Mouse (Mus musculus) liver, embryonic 14.5 days (tissue): Measurements from ENCODE around the gene Racgap1. TPM values are rescaled to one million over a fixed set of nuclear protein-coding genes. Genes with fewer than 3 reads are reported as not detected.

ENCODE experiments used
- ATAC-seq: fragments of 200-750 bp; cut with Nextera tagmentation; 2 replicates; pipeline ENCODE4 v1.8.0; 2017; ENCODE audit warnings: moderate number of reproducible peaks, mild to moderate bottlenecking, moderate library complexity; ENCODE audit not compliant: insufficient read depth
- DNase-seq, 3 experiments: peaks; one replicate each; pipeline ENCODE4 v3.0.0-alpha.2; 2012 to 2013; ENCODE audit warnings: low read depth in 3 of 3, low spot score in 3 of 3
- H3K27ac ChIP-seq: fragments of 300-500 bp; sonication (generic); 2 replicates; pipeline ENCODE4 v1.5.1; 2014; ENCODE audit warnings: moderate library complexity, mild to moderate bottlenecking, control low read depth, inconsistent platforms
- H3K27me3 ChIP-seq: fragments of 300-500 bp; sonication (generic); 2 replicates; pipeline ENCODE4 v1.6.1; 2014; ENCODE audit warnings: mild to moderate bottlenecking, low read length, moderate library complexity; ENCODE audit not compliant: control insufficient read depth, insufficient read depth
- H3K36me3 ChIP-seq: fragments of 300-500 bp; sonication (generic); replicated peaks from 2 replicates; pipeline ENCODE4 v1.6.1; 2014; ENCODE audit warnings: low read depth; ENCODE audit not compliant: control insufficient read depth, insufficient read depth
- H3K4me1 ChIP-seq, 2 experiments: fragments of 200-500 bp in 1 of 2; fragments of 300-500 bp in 1 of 2; sonication (generic) in 1 of 2; replicated peaks; 2 replicates each; pipeline ENCODE4 v1.6.1; 2012 to 2014; ENCODE audit warnings: antibody characterized with exemption in 1 of 2, inconsistent platforms in 1 of 2, low read length in 1 of 2; ENCODE audit not compliant: control insufficient read depth in 2 of 2, insufficient read depth in 2 of 2
- H3K4me2 ChIP-seq: fragments of 300-500 bp; sonication (generic); 2 replicates; pipeline ENCODE4 v1.6.1; 2014; ENCODE audit warnings: low read depth, mild to moderate bottlenecking, control low read depth, moderate library complexity
- H3K4me3 ChIP-seq, 2 experiments: fragments of 200-500 bp in 1 of 2; fragments of 300-500 bp in 1 of 2; sonication (generic) in 1 of 2; 2 replicates each; pipeline ENCODE4 v1.5.1; 2012 to 2014; ENCODE audit warnings: low read depth in 2 of 2, low read length in 2 of 2, mild to moderate bottlenecking in 2 of 2, control low read depth in 1 of 2, inconsistent platforms in 1 of 2, moderate library complexity in 1 of 2; ENCODE audit not compliant: insufficient read depth in 1 of 2
- H3K9ac ChIP-seq: fragments of 300-500 bp; sonication (generic); replicated peaks from 2 replicates; pipeline ENCODE4 v1.6.1; 2014; ENCODE audit warnings: mild to moderate bottlenecking, control low read depth, moderate library complexity
- H3K9me3 ChIP-seq: fragments of 300-500 bp; sonication (generic); 2 replicates; pipeline ENCODE4 v1.6.1; 2016; ENCODE audit warnings: low read length, mixed read lengths; ENCODE audit not compliant: control insufficient read depth
- CTCF ChIP-seq: IDR thresholded peaks from 2 replicates; pipeline ENCODE4 v1.5.1; 2016; ENCODE audit warnings: antibody characterized with exemption, low read depth, control low read depth
- EP300 ChIP-seq: IDR thresholded peaks from 2 replicates; pipeline ENCODE4 v1.6.1; 2016; ENCODE audit warnings: antibody characterized with exemption, low read depth
- WGBS: fragments of 180-500 bp; shearing (Covaris S2); extraction: QIAGEN DNeasy Blood & Tissue Kit; methylation state at CpG from one replicate; pipeline ENCODE4 v1.1.7; 2014; ENCODE audit not compliant: insufficient replicate concordance; 5-methylcytosine and 5-hydroxymethylcytosine counted together
- polyA plus RNA-seq, 2 experiments: library from polyadenylated mRNA; depleted of rRNA in 1 of 2; stranded (reverse) in 1 of 2; unstranded in 1 of 2; fragments of >200 nt; fragmentation: Nextera tagmentation in 1 of 2; extraction: Ambion mirVana in 1 of 2; gene quantifications; 2 replicates each; pipeline versions ENCODE4 v1.2.1 to v1.2.3; 2012 to 2014

Racgap1 gene
- polyA plus RNA-seq, 2 experiments: 51.1 to 53.5 TPM

DNA sequence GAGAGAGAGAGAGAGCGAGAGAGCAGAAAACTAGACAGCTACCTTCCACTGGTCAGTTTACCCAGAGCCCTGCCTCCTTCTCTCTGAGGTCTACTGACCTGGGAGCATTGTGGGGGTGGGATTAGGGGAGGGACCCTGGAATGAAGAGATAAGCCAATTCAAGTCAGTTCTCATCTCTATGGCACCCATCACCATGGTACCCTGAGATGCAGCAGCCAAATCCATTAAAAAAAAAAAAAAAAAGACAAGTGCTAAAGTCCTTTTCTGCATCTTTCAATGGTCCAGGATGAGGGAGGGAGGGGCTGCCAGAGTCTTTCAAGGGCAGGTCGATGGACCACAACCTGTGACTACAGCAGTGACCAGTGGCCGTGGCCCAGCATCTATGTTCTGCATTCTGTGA lies 45.9 kb downstream of the Racgap1 start:
- H3K9me3 ChIP-seq: no peaks in the 10 kb centered on the region
- WGBS: 52% methylated on average over 3 of the region's 3 CpGs
- H3K4me3 ChIP-seq: no peak overlapping the region
- peaks cover 5% of the 10 kb centered on the region for H3K27me3 ChIP-seq
- no peak overlapping the region for H3K4me2 ChIP-seq
- no peak for TF ChIP-seq EP300
- no peak for TF ChIP-seq CTCF
- no peak overlapping the region for H3K9ac ChIP-seq
- no peak for DNase-seq
- no peak overlapping the region for H3K27ac ChIP-seq
- no peak for ATAC-seq
- H3K36me3 ChIP-seq: no peaks in the 10 kb centered on the region
- H3K4me1 ChIP-seq: peaks cover 4 to 14% of the 10 kb centered on the region in 2 experiments

DNA sequence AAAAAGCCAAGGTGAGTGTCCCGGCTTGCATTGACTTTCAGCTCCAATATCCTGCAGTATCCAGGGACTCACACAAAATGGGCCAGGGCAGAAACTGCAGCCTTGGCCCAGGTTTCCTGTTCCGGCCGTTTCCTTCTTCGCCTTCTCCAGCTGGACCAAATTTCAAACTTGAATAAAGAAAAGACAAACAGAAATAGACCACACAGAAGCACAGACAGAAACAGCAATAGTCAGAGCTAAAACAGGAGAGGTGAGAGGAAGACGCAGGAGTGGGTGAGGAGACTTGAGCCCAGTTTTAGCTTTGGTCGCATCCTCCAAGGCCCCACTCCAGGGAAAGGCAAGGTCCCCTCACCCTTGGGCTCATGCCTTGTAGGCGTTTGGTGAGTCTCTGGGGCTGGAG lies 48.2 kb downstream of the Racgap1 start:
- Histone ChIP-seq H3K27me3 (peaks cover 12% of the 10 kb centered on the region), H3K4me3 (no peak overlapping the region), H3K4me2 (no peak overlapping the region), H3K4me1 (peaks cover 4 to 14% of the 10 kb centered on the region in 2 experiments), H3K9ac (no peak overlapping the region), H3K36me3 (no peaks in the 10 kb centered on the region), H3K27ac (no peak overlapping the region), H3K9me3 (no peaks in the 10 kb centered on the region)
- TF ChIP-seq EP300 (no peak), CTCF (no peak)
- 63% methylated on average over 7 of the region's 7 CpGs for WGBS
- no peak for ATAC-seq
- DNase-seq: no peak

DNA sequence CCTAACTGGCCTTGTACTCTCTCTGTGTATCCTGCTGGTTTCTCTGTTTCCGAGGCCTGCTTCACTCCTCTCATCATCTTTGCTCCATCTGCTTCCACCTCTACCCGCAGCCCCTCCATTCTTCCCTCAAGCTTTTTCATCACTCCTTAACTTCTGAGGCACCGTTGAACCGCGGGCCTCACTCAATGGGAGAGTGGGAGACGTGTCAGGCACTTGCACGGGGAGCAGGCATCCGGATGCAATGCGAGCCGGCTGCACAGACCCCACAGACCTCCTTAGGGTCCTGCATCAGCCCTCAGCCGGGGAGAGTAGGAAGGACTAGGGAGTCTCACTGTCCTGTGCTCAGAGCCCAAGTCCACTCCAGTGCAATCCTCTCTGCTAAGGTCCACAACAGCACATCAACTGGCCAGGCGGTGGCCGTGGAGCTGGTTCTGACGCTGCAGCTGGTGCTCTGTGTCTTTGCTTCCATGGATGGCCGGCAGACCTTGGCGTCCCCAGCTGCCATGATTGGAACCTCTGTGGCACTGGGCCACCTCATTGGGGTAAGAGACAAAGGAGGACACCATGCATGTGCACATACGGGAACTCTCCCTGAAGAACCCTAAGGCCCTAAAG lies 49.1 kb downstream of the Racgap1 start:
- no peaks in the 10 kb centered on the region for H3K9me3 ChIP-seq
- DNase-seq: no peak
- no peak overlapping the region for H3K4me3 ChIP-seq
- no peak overlapping the region for H3K27ac ChIP-seq
- H3K9ac ChIP-seq: no peak overlapping the region
- no peak for ATAC-seq
- no peak for TF ChIP-seq EP300
- no peak for TF ChIP-seq CTCF
- peaks cover 4 to 13% of the 10 kb centered on the region in 2 experiments for H3K4me1 ChIP-seq
- no peaks in the 10 kb centered on the region for H3K36me3 ChIP-seq
- 66% methylated on average over 17 of the region's 17 CpGs for WGBS
- H3K4me2 ChIP-seq: no peak overlapping the region
- H3K27me3 ChIP-seq: peaks cover 12% of the 10 kb centered on the region

DNA sequence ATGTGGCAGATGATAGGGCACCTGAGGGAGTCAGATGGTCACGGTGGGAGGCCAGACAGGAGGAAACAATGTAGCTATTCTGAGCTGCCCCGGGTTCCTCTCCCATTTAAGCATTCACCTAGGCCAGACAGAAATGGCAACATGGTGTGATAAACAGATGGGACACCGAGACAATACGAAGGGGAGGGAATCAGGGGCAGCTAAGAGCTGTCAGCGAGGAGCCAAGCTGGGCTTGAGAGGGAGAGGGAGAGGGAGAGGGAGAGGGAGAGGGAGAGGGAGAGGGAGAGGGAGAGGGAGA lies 49.7 kb downstream of the Racgap1 start:
- Histone ChIP-seq H3K27me3 (peaks cover 12% of the 10 kb centered on the region), H3K9me3 (no peaks in the 10 kb centered on the region), H3K27ac (no peak overlapping the region), H3K36me3 (no peaks in the 10 kb centered on the region), H3K4me3 (no peak overlapping the region), H3K4me1 (peaks cover under 1 to 8% of the 10 kb centered on the region in 2 experiments), H3K9ac (no peak overlapping the region), H3K4me2 (no peak overlapping the region)
- no peak for DNase-seq
- TF ChIP-seq CTCF (no peak), EP300 (no peak)
- WGBS: 36% methylated on average over 5 of the region's 5 CpGs
- no peak for ATAC-seq

DNA sequence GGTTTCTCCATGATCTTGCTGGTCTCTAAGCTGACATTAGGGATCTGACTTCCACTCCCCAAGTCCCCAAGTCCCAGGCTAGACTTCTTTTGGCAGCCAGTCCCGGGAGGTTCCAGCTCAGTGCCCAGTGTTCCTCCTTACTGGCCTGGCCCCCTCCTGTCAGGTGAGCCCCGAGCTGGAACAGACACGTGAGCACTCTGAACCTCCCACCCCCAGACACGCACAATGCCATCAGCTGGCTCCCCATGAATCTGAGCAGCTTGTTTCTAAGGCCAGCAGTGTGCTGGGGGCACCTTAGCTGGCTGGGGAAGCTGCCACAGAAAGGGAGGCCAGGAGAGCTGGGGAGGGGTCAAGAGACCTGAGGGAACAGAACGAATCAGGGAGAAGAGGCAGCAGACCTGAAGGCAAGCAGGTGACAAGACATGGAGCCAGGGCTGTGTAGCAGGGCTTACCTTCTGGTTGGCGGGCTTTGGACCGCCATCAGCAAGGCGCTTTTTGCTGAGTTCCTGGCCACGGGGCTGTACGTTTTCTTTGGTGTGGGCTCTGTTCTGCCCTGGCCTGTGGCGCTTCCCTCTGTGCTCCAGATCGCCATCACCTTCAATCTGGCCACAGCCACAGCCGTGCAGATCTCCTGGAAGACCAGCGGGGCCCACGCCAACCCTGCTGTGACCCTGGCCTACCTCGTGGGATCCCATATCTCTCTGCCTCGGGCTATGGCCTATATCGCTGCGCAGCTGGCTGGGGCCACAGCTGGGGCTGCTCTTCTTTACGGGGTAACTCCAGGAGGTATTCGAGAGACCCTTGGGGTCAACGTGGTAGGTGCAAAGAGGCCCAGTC lies 50.3 kb downstream of the Racgap1 start, which contains the start of gene Aqp6:
Gene Aqp6, plus strand, starts transcription at position 415 of the 837 bp plus-strand sequence.
- Histone ChIP-seq H3K4me2 (no peak within 1 kb of the TSS), H3K9ac (no peak within 1 kb of the TSS), H3K9me3 (no peaks in the 10 kb centered on the region), H3K36me3 (no peaks in the 10 kb centered on the region), H3K4me3 (no peak within 1 kb of the TSS), H3K4me1 (peaks cover 0 to 2% of the 10 kb centered on the region in 2 experiments; a peak in 3 of 4 replicates), H3K27me3 (peaks cover 12% of the 10 kb centered on the region), H3K27ac (no peak within 1 kb of the TSS)
- 55% methylated on average over 22 of the region's 22 CpGs for whole genome bisulfite sequencing
- DNase-seq: no peak
- no peak for TF ChIP-seq EP300
- no peak for TF ChIP-seq CTCF
- no peak for ATAC-seq
